Mouse (Mus musculus) natural killer cell, adult 2 months (primary cell): Measurements from ENCODE around the gene Tmem160.

ENCODE experiments used
- DNase-seq, 2 experiments: peaks; one replicate each; pipeline ENCODE4 v3.0.0; 2022; ENCODE audit warnings: low spot score in 2 of 2

Gene Tmem160

GRCm38 (mm10) chr7:16491759-16492158 lies 39.2 kb downstream of the Tmem160 start:
- peak; percentile 25 to 61 for DNase-seq

- no peak for DNase-seq
Measured at GRCm38 (mm10) chr7:16492211-16492610, 39.6 kb downstream of the Tmem160 start.

- DNase-seq, result peak; percentile 3 to 39
Measured at GRCm38 (mm10) chr7:16493361-16493760, 40.8 kb downstream of the Tmem160 start.

GRCm38 (mm10) chr7:16496260-16496659 lies 43.7 kb downstream of the Tmem160 start:
- no peak for DNase-seq

- no peak for DNase-seq
Measured at GRCm38 (mm10) chr7:16499671-16500104, 47.1 kb downstream of the Tmem160 start.

- no peak for DNase-seq
Measured at GRCm38 (mm10) chr7:16501571-16501970, 49.0 kb downstream of the Tmem160 start.

GRCm38 (mm10) chr7:16504573-16505225 lies 52.1 kb downstream of the Tmem160 start:
- no peak for DNase-seq
